Mouse (Mus musculus) B cell, adult 62 days (primary cell): ENCODE results near the gene Spaca7. TPM values are rescaled to one million over a fixed set of nuclear protein-coding genes. Genes with fewer than 3 reads are reported as not detected.

Experiments
- total RNA-seq: library from RNA; stranded (reverse); gene quantifications from 4 replicates; pipeline ENCODE4 v1.2.4, GENCODE M21; 2023

The Spaca7 gene
- not detected in 4 replicates for total RNA-seq

GRCm38 (mm10) chr8:12572814-12573534, at the start of gene Spaca7:
Gene Spaca7 (plus strand): TSS chr8:12573029.

Other genes starting within 250 kb of the Spaca7 start
- not detected in 4 replicates for gene Sox1, start 177.7 kb upstream of the Spaca7 start, total RNA-seq
- 48.9 to 55.8 TPM (median 52.4 TPM) in 4 replicates for gene Tubgcp3, start 99.2 kb downstream of the Spaca7 start, total RNA-seq
- 1.4 to 1.9 TPM (median 1.7 TPM) in 4 replicates for gene Atp11a, start 184.0 kb downstream of the Spaca7 start, total RNA-seq